Mouse (Mus musculus) heart, embryonic 10.5 days (tissue): ENCODE results near the gene Tas1r2. TPM values are rescaled to one million over a fixed set of nuclear protein-coding genes. Genes with fewer than 3 reads are reported as not detected.

Source experiments
- DNase-seq: peaks from one replicate; pipeline ENCODE4 v3.0.0-alpha.2; 2017; ENCODE audit warnings: low spot score
- H3K27ac ChIP-seq: fragments of 300-500 bp; sonication (generic); 2 replicates; pipeline ENCODE4 v1.5.1; 2016; ENCODE audit warnings: mild to moderate bottlenecking
- H3K27me3 ChIP-seq: fragments of 300-500 bp; sonication (generic); 2 replicates; pipeline ENCODE4 v1.6.1; 2016; ENCODE audit warnings: mild to moderate bottlenecking; ENCODE audit not compliant: poor library complexity, insufficient read depth, severe bottlenecking
- H3K36me3 ChIP-seq: fragments of 300-500 bp; sonication (generic); 2 replicates; pipeline ENCODE4 v1.6.1; 2016; ENCODE audit warnings: mild to moderate bottlenecking, moderate library complexity
- H3K4me1 ChIP-seq: fragments of 300-500 bp; sonication (generic); 2 replicates; pipeline ENCODE4 v1.6.1; 2016; ENCODE audit warnings: mild to moderate bottlenecking
- H3K4me3 ChIP-seq: fragments of 300-500 bp; sonication (generic); 2 replicates; pipeline ENCODE4 v1.5.1; 2016; ENCODE audit warnings: mild to moderate bottlenecking, moderate library complexity
- H3K9me3 ChIP-seq: fragments of 300-500 bp; sonication (generic); 2 replicates; pipeline ENCODE4 v1.6.1; 2016; ENCODE audit warnings: mild to moderate bottlenecking, moderate library complexity
- WGBS: fragments of 180-500 bp; shearing (Covaris S2); methylation state at CpG from one replicate; pipeline ENCODE4 v1.1.7; 2016; 5-methylcytosine and 5-hydroxymethylcytosine counted together
- polyA plus RNA-seq: library from polyadenylated mRNA; unstranded; fragments of >200 nt; fragmentation: Nextera tagmentation; extraction: Ambion mirVana; gene quantifications from 2 replicates; pipeline ENCODE4 v1.2.1, GENCODE M21; 2016

Tas1r2 gene
- polyA plus RNA-seq, 1 experiment from 2014 or later: not detected

DNA sequence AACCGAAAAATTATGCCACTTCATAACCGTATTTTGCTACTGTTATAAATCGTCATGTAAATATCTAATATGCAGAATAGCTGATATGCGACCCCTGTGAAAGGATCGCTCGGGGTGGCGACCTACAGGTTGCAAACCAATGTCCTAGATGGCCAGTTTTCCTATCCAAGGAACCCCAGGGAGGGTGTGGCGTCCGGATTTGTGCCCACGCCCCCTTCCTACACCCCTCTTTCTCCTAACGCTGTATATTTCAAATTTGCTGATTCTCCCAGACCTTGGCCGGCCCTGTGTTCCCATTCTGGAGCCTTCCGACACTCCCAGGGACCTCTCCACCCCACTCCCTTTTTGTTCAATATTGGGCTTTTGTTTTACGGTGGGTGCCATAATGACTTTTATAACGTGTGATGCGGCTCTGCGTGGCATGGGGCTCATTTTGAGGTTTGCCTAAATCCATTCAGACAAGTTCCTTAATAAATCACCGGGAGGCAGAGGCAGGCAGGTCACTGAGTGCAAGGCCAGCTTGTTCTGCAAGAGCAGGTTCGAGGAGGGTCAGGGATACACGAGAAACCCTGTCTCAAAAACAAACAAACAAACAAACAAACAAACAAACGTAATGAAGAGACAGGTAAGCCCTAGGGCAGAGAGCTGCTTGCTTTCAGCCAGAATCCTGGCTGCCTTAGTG, 29.8 kb upstream of the Tas1r2 start:
- H3K27me3 ChIP-seq: peaks cover 29% of the 10 kb centered on the region
- 29% methylated on average over 21 of the region's 21 CpGs for WGBS
- peak overlapping the region; percentile 95 for H3K27ac ChIP-seq
- H3K9me3 ChIP-seq: no peaks in the 10 kb centered on the region
- H3K4me3 ChIP-seq: peak overlapping the region; percentile 71
- H3K36me3 ChIP-seq: no peaks in the 10 kb centered on the region; the same call in 1 of the 2 replicates
- peaks cover 20% of the 10 kb centered on the region for H3K4me1 ChIP-seq
- DNase-seq: no peak

DNA sequence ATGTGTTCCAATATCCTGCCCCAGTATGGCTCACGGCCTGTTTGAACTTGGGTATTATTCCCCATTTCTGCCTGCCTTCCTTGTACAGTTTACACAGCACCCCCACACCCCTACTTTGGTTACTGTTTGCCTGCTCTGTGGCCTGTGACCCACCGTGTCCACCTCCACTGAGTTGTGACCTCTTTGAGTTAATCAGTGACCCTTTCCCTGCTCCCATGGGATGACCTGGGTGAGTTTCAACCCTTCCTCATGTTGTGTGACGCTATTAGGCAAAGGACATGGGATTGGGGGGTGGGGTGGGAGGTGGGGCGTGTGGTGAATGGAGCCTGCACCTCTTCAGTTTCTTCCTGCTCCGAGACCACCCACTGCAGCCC, 29.2 kb upstream of the Tas1r2 start:
- no peak for DNase-seq
- Histone ChIP-seq H3K27ac (no peak overlapping the region), H3K4me3 (no peak overlapping the region), H3K4me1 (peaks cover 24% of the 10 kb centered on the region), H3K27me3 (peaks cover 29% of the 10 kb centered on the region), H3K36me3 (no peaks in the 10 kb centered on the region; the same call in 1 of the 2 replicates), H3K9me3 (no peaks in the 10 kb centered on the region)
- WGBS: 69% methylated on average over 5 of the region's 5 CpGs

DNA sequence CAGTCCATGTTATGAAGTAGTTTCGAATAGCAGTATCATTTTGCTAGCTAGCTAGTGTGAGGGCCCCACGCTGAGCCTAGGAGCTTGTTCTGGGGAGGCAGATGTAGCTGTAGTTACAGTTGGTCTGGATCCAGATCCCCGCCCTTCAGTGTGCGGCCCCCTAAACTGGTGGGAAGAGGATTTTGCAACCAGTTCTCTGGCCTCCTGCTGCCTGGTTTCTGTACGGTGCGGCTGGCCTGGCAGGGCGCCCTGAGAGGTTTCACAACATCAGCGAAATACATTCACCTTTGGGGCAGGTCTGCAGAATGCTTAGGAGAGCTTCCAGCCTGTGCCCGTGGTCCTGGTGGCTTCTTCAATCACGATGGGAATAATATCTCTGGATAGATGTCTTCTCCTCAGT, 28.6 kb upstream of the Tas1r2 start:
- no peak overlapping the region for H3K27ac ChIP-seq

DNA sequence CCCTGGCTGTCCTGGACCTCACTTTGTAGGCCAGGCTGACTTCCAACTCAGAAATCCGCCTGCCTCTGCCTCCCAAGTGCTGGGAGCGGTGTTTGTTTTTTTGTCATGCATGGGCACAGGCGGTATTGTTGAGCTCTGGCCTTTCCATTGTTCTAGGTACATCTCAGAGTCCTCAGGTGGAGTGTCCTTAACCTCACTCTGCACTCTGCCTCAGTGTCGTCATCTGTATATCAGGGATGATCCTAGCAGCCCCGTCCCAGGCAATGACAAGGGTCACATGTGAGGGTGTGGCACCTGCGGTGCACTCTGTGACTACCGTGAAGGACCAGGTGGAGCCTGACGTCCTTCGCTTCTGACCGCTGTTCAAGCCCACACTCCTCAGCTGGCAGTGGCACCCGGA, 26.0 kb upstream of the Tas1r2 start:
- peaks cover 30% of the 10 kb centered on the region for H3K4me1 ChIP-seq
- 87% methylated on average over 11 of the region's 11 CpGs for WGBS
- H3K27me3 ChIP-seq: peaks cover 50% of the 10 kb centered on the region
- H3K4me3 ChIP-seq: no peak overlapping the region
- H3K27ac ChIP-seq: no peak overlapping the region
- H3K9me3 ChIP-seq: no peaks in the 10 kb centered on the region
- no peaks in the 10 kb centered on the region for H3K36me3 ChIP-seq
- DNase-seq: no peak

More for the DNA sequence above, 28.6 kb upstream of the Tas1r2 start:
- peaks cover 29% of the 10 kb centered on the region for H3K27me3 ChIP-seq
- WGBS: 77% methylated on average over 10 of the region's 10 CpGs
- no peak for DNase-seq
- H3K4me3 ChIP-seq: no peak overlapping the region
- no peaks in the 10 kb centered on the region; the same call in 1 of the 2 replicates for H3K36me3 ChIP-seq
- H3K4me1 ChIP-seq: peaks cover 28% of the 10 kb centered on the region
- no peaks in the 10 kb centered on the region for H3K9me3 ChIP-seq

- 61% methylated on average over 10 of the region's 10 CpGs for WGBS
- H3K36me3 ChIP-seq: no peaks in the 10 kb centered on the region
- H3K9me3 ChIP-seq: no peaks in the 10 kb centered on the region
- no peak overlapping the region for H3K27ac ChIP-seq
- peaks cover 12% of the 10 kb centered on the region for H3K4me1 ChIP-seq
- H3K27me3 ChIP-seq: peaks cover 59% of the 10 kb centered on the region
- H3K4me3 ChIP-seq: no peak overlapping the region
- DNase-seq: no peak
Measured at GRCm38 (mm10) chr4:139630171-139630570, 23.2 kb upstream of the Tas1r2 start.

DNA sequence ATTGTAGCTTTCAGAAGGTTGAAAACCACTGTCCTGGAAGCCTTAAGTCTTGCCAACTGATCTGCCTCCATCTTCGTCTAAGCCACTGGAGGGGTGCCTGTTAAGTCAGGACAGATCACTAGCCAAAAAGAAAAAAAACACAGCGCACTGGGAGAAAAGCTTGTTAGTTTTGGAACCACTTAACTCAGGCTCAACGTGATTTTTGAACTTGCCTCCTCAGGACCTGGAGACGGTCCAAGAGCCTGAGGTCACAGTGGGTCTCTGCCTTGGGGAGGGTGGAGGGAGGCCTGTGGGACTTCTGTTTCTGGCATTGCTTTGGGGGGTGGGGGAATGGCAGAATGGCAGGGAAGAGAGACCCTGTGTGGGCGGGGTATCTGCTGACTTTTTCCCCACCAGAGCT, 22.2 kb upstream of the Tas1r2 start:
- DNase-seq: no peak
- 0 out of 2 replicates have a peak, but pooled peaks cover 3% of the 10 kb centered on the region for H3K36me3 ChIP-seq
- 71% methylated on average over 5 of the region's 5 CpGs for WGBS
- H3K27me3 ChIP-seq: peaks cover 60% of the 10 kb centered on the region
- no peak overlapping the region for H3K27ac ChIP-seq
- H3K9me3 ChIP-seq: no peaks in the 10 kb centered on the region
- peaks cover 12% of the 10 kb centered on the region for H3K4me1 ChIP-seq
- no peak overlapping the region for H3K4me3 ChIP-seq

GRCm38 (mm10) chr4:139631569-139632253, 21.6 kb upstream of the Tas1r2 start:
- 85% methylated on average over 7 of the region's 7 CpGs for WGBS
- H3K4me3 ChIP-seq: no peak overlapping the region
- H3K9me3 ChIP-seq: no peaks in the 10 kb centered on the region
- H3K36me3 ChIP-seq: 0 out of 2 replicates have a peak, but pooled peaks cover 3% of the 10 kb centered on the region
- no peak for DNase-seq
- H3K27ac ChIP-seq: no peak overlapping the region
- H3K27me3 ChIP-seq: peaks cover 61% of the 10 kb centered on the region
- peaks cover 12% of the 10 kb centered on the region for H3K4me1 ChIP-seq

- H3K9me3 ChIP-seq: no peaks in the 10 kb centered on the region
- H3K27me3 ChIP-seq: peaks cover 66% of the 10 kb centered on the region
- no peak for DNase-seq
- WGBS: 83% methylated on average over 10 of the region's 10 CpGs
- peaks cover 3% of the 10 kb centered on the region; the same call in 1 of the 2 replicates for H3K36me3 ChIP-seq
- peaks cover 12% of the 10 kb centered on the region for H3K4me1 ChIP-seq
- no peak overlapping the region for H3K4me3 ChIP-seq
- no peak overlapping the region for H3K27ac ChIP-seq
Measured at GRCm38 (mm10) chr4:139632254-139632580, 21.1 kb upstream of the Tas1r2 start.

DNA sequence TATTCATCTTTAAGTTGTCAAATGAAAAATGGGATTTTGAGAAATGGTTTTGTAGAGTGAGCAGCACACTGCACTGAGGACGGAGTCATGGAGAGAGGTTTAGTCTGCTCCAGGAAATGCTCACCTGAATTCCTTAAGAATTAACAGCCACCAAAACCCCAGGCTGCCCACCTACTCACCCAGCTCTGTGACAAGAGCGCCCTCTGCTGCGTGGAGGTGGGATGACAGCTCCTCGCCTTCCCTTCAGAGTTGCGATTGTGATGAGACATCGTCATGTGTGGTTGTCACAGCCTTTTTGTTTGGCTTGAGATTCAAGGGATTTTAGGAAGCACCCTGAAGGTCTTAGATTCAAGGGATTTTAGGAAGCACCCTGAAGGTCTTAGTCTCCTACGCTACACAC, 17.0 kb upstream of the Tas1r2 start:
- Histone ChIP-seq H3K27me3 (peaks cover 92% of the 10 kb centered on the region), H3K4me1 (peaks cover 3% of the 10 kb centered on the region; the same call in 1 of the 2 replicates), H3K9me3 (no peaks in the 10 kb centered on the region), H3K4me3 (no peak overlapping the region), H3K36me3 (peaks cover 5% of the 10 kb centered on the region; the same call in 1 of the 2 replicates), H3K27ac (no peak overlapping the region)
- no peak for DNase-seq
- 25% methylated on average over 7 of the region's 7 CpGs for WGBS

GRCm38 (mm10) chr4:139637847-139638246, 15.5 kb upstream of the Tas1r2 start:
- WGBS: 90% methylated on average over 9 of the region's 9 CpGs
- no peaks in the 10 kb centered on the region for H3K9me3 ChIP-seq
- peaks cover 12% of the 10 kb centered on the region for H3K4me1 ChIP-seq
- H3K27ac ChIP-seq: no peak overlapping the region
- no peak for DNase-seq
- H3K36me3 ChIP-seq: peaks cover 5% of the 10 kb centered on the region; the same call in 1 of the 2 replicates
- H3K4me3 ChIP-seq: no peak overlapping the region
- peaks cover 92% of the 10 kb centered on the region for H3K27me3 ChIP-seq

GRCm38 (mm10) chr4:139638356-139638755, 15.0 kb upstream of the Tas1r2 start:
- Histone ChIP-seq H3K4me1 (peaks cover 12% of the 10 kb centered on the region), H3K27me3 (peaks cover 93% of the 10 kb centered on the region), H3K27ac (no peak overlapping the region), H3K4me3 (no peak overlapping the region), H3K9me3 (no peaks in the 10 kb centered on the region), H3K36me3 (peaks cover 5% of the 10 kb centered on the region; the same call in 1 of the 2 replicates)
- WGBS: 91% methylated on average over 16 of the region's 16 CpGs
- no peak for DNase-seq

DNA sequence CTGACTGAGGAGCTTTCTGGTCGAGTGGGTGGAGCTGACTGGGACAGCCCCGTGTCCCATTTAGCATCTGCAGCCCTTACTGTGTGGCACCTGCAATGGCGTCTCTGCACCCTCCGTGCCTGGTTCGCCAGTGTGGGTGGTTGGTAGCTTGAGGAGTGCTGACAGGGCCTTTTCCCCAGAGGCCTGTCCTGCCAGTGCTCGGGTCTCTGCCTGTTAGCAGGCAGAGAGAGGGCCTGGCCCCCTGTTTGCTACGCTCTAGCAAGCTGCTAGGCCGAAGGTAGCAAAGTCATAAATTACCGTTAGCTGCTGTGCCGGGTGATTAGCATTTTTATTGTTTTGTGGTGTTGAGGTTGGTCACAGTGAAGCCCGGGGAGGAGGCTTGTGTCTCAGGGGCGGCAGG, 13.5 kb upstream of the Tas1r2 start:
- H3K4me1 ChIP-seq: peaks cover 12% of the 10 kb centered on the region
- 54% methylated on average over 12 of the region's 12 CpGs for WGBS
- peaks cover 87% of the 10 kb centered on the region for H3K27me3 ChIP-seq

DNA sequence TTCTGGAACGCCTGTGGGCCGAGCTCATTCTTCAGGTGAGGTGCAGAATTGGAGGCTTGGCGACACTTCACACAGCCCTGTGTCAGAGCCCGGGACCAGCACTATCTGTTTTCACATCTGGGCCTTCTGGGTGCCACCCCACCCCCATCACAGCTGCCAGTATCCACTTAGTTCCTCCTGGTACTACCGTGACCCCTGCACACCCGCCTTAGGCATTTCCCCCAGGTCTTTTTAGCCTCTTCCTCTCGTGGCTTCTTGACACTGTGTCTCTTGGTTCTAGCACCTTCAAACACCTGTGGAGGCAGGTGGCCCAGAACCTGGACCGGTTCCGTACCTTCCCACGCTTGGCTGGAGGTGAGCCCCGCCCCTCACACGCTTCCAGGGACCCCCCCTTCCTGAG, 13.0 kb upstream of the Tas1r2 start:
- Histone ChIP-seq H3K4me1 (peaks cover 12% of the 10 kb centered on the region), H3K36me3 (peaks cover 12% of the 10 kb centered on the region; the same call in 1 of the 2 replicates), H3K27ac (no peak overlapping the region), H3K27me3 (peaks cover 86% of the 10 kb centered on the region), H3K9me3 (no peaks in the 10 kb centered on the region), H3K4me3 (no peak overlapping the region)
- DNase-seq: no peak
- WGBS: 69% methylated on average over 12 of the region's 12 CpGs

More for the DNA sequence above, 13.5 kb upstream of the Tas1r2 start:
- Histone ChIP-seq H3K36me3 (peaks cover 8% of the 10 kb centered on the region; the same call in 1 of the 2 replicates), H3K9me3 (no peaks in the 10 kb centered on the region), H3K27ac (no peak overlapping the region), H3K4me3 (no peak overlapping the region)
- no peak for DNase-seq
